Mouse (Mus musculus): ENCODE measurements around the gene Pid1. TPM values are rescaled to one million over a fixed set of nuclear protein-coding genes. Genes with fewer than 3 reads are reported as not detected.

Pid1 gene
- polyA plus RNA-seq, 1 experiment from 2014 or later: 14.0 TPM

DNA sequence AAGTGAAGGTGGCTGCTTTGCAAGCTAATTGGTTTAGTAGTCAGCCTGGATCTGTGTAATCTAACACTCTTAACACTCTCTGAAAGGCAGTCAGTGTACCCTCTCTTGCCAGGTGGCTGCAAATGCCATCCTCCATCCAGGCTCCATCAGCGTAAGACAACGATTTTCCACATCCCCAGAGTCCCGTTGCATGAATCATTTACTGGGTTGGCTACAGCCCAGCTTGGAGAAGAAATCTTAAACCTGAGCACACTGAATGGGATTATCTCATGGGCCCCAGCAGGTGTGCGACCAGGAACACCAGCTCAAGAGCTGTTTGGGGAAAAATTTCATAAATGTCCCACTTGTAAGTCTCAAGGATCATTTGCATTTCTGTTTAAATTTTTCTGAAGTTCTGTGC is 23.6 kb upstream of the Pid1 start:
- DNase-seq: no peak
- H3K4me3 ChIP-seq (replicated peaks): no peak overlapping the region
- no peaks in the 10 kb centered on the region; the same call in 1 of the 2 replicates for H3K9me3 ChIP-seq (replicated peaks)
- no peaks in the 10 kb centered on the region for H3K36me3 ChIP-seq
- H3K9ac ChIP-seq: no peak overlapping the region
- no peak for ATAC-seq (ENCODE audit: low read depth)
- no peaks in the 10 kb centered on the region for H3K27me3 ChIP-seq
- WGBS (ENCODE audit: insufficient replicate concordance): 51% methylated on average over 4 of the region's 4 CpGs
- no peak overlapping the region for H3K4me2 ChIP-seq
- no peaks in the 10 kb centered on the region for H3K4me1 ChIP-seq (replicated peaks)
- no peak overlapping the region for H3K27ac ChIP-seq

DNA sequence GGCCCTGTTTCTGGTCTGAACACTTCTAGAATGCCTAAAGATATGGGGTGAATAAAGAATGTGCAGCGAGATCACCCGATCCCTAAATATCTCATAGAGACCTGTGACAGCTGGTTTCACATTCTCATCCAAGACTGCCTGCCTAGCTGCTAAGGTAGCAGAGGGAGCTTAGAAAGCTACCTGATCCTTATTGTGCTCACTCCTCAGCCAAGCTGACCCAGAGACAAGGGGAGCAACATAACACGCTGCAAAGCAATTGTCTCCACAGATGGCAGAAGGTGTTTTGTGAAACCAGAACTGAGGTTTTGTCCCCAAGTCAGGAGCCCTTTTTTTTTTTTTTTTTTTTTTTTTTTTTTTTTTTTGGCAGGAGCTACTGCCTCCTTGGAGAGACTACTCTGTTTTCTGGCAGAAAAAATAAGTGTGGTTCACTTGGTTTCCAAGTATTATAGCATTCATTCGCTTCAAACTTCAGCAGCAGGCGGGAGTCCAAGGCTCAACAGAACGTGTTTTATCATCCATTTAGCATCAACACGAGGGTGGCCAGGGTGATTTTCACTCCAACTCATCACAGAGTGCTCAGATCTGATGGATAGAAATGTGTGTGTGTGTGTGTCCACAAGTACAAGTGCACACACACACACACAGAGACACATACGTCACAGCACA is 22.6 kb upstream of the Pid1 start:
- H3K4me2 ChIP-seq: no peak overlapping the region
- H3K36me3 ChIP-seq: no peaks in the 10 kb centered on the region
- H3K27me3 ChIP-seq: no peaks in the 10 kb centered on the region
- no peak overlapping the region for H3K9ac ChIP-seq
- H3K4me3 ChIP-seq (replicated peaks): no peak overlapping the region
- H3K9me3 ChIP-seq (replicated peaks): no peaks in the 10 kb centered on the region; the same call in 1 of the 2 replicates
- ATAC-seq (ENCODE audit: low read depth) (no peak), DNase-seq (no peak)
- 73% methylated on average over 8 of the region's 8 CpGs for WGBS (ENCODE audit: insufficient replicate concordance)
- no peak overlapping the region for H3K27ac ChIP-seq
- H3K4me1 ChIP-seq (replicated peaks): no peaks in the 10 kb centered on the region

DNA sequence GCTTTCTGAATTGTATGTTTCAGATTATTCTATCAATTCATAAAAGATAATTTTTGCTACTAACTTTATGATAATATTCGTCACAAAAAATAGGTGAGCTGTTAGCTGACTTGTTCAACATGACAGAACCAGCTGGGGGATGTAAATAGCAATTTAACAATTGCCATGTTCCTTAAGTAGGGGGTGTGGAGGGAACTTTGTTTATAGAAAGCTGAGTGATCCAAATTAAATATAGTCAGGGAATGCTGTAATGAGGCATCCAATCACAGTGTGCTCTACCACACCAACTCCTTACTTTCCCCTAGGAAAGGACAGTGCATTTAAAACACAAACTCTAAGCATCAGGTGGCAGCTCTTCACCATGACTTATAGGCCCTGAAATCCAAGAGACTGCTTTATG is 18.7 kb upstream of the Pid1 start:
- ATAC-seq (ENCODE audit: low read depth) (no peak), DNase-seq (no peak)
- Histone ChIP-seq H3K36me3 (no peaks in the 10 kb centered on the region), H3K4me3 (replicated peaks) (no peak overlapping the region), H3K4me1 (replicated peaks) (no peaks in the 10 kb centered on the region), H3K4me2 (no peak overlapping the region), H3K27ac (no peak overlapping the region), H3K9me3 (replicated peaks) (no peaks in the 10 kb centered on the region; the same call in 1 of the 2 replicates), H3K9ac (no peak overlapping the region), H3K27me3 (no peaks in the 10 kb centered on the region)
- WGBS (ENCODE audit: insufficient replicate concordance): 44% methylated on average over 1 of the region's 1 CpGs

DNA sequence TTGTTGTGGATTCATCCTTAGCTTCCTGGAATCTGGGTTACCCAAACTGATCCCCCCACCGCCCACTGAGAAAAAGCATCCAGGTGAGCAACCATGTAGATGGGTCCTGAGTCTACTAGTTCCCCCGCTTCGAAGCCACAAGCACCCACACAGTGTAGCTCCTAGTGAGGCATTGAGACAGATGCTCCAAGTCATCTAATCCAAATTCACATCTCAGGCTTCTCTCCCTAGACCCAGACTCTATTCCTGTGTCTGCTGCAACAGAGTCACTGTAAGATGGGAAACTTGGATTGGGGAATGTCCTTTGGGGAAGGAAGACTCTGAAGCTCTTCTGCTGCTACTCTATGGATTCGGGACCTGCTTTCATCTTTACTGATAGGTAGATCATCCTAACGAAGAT is 18.1 kb upstream of the Pid1 start:
- Histone ChIP-seq H3K4me2 (no peak overlapping the region), H3K4me3 (replicated peaks) (no peak overlapping the region), H3K27me3 (no peaks in the 10 kb centered on the region), H3K9me3 (replicated peaks) (no peaks in the 10 kb centered on the region; the same call in 1 of the 2 replicates), H3K27ac (no peak overlapping the region), H3K36me3 (no peaks in the 10 kb centered on the region), H3K9ac (no peak overlapping the region), H3K4me1 (replicated peaks) (no peaks in the 10 kb centered on the region)
- DNase-seq (no peak), ATAC-seq (ENCODE audit: low read depth) (no peak)
- 62% methylated on average over 5 of the region's 5 CpGs for WGBS (ENCODE audit: insufficient replicate concordance)

DNA sequence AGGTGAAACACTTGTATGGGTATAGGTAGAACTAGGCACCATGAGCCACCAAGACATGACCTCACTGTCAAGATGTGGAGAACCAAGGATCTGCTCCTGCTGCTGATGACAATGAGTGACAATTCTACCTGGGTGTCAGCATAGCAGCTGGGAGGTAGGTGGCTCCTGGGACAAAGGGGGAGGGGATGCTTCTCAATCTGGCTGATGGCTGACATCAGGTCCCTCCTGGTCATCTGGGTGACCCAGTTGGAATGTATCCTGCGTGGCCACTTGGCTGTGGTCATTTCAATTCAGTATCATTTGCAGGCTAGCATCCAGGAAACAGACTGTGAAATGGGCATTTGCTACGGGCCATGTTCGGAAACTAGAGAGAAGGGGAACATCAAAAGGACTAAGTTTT is 16.9 kb upstream of the Pid1 start:
- Histone ChIP-seq H3K4me2 (no peak overlapping the region), H3K9me3 (replicated peaks) (no peaks in the 10 kb centered on the region; the same call in 1 of the 2 replicates), H3K27me3 (no peaks in the 10 kb centered on the region), H3K27ac (no peak overlapping the region), H3K9ac (no peak overlapping the region), H3K36me3 (no peaks in the 10 kb centered on the region), H3K4me3 (replicated peaks) (no peak overlapping the region), H3K4me1 (replicated peaks) (no peaks in the 10 kb centered on the region)
- ATAC-seq (ENCODE audit: low read depth) (no peak), DNase-seq (no peak)
- WGBS (ENCODE audit: insufficient replicate concordance): 49% methylated on average over 3 of the region's 3 CpGs

DNA sequence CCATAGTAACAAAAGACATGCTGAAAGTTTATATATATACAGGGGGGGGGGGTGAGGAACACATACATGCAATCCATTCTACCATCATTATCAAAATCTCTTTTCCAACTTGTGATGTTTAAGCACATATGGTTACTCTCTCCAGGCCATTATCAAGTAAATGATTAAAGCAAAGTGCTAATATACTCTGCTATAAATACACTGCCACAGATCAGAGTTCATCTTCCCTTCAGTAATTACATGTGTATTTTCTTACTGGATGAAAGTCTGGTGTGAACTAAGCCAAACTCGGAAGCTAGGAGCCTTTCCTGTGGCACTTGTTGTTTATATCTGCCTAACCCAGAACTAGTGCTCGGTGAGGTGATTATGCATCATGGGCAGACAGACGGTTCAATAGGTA is 3.8 kb upstream of the Pid1 start:
- H3K9me3 ChIP-seq (replicated peaks): no peaks in the 10 kb centered on the region
- H3K27ac ChIP-seq: no peak overlapping the region
- 59% methylated on average over 3 of the region's 3 CpGs for WGBS (ENCODE audit: insufficient replicate concordance)

DNA sequence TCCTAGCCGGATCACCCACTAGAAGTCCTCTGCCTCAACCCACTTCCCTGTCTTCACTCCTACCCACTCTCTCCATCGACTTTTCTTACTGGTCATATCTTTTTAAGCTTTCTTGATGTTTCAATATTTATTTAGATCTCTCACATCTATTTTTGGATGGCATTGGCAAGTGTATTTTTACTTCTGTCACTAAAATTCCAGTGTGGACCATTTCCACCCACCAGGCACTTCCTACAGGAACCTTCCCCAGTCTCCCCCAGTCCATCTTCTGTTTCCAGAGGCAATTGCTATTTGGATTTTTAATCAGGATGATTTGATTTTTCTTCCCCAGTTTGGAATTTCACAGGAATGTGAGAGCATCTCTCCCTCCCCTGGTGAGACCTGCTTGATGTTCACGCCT is 2.6 kb upstream of the Pid1 start:
- Histone ChIP-seq H3K4me2 (no peak overlapping the region), H3K27ac (no peak overlapping the region), H3K4me1 (replicated peaks) (no peaks in the 10 kb centered on the region), H3K9ac (no peak overlapping the region), H3K4me3 (replicated peaks) (no peak overlapping the region), H3K27me3 (no peaks in the 10 kb centered on the region), H3K9me3 (replicated peaks) (no peaks in the 10 kb centered on the region), H3K36me3 (no peaks in the 10 kb centered on the region)
- no peak for ATAC-seq (ENCODE audit: low read depth)
- WGBS (ENCODE audit: insufficient replicate concordance): 40% methylated on average over 3 of the region's 3 CpGs
- DNase-seq: no peak

More for the DNA sequence above, 3.8 kb upstream of the Pid1 start:
- H3K4me1 ChIP-seq (replicated peaks): no peaks in the 10 kb centered on the region
- no peak overlapping the region for H3K9ac ChIP-seq
- no peak overlapping the region for H3K4me3 ChIP-seq (replicated peaks)
- ATAC-seq (ENCODE audit: low read depth): no peak
- no peak for DNase-seq
- no peaks in the 10 kb centered on the region for H3K27me3 ChIP-seq
- no peaks in the 10 kb centered on the region for H3K36me3 ChIP-seq
- no peak overlapping the region for H3K4me2 ChIP-seq

DNA sequence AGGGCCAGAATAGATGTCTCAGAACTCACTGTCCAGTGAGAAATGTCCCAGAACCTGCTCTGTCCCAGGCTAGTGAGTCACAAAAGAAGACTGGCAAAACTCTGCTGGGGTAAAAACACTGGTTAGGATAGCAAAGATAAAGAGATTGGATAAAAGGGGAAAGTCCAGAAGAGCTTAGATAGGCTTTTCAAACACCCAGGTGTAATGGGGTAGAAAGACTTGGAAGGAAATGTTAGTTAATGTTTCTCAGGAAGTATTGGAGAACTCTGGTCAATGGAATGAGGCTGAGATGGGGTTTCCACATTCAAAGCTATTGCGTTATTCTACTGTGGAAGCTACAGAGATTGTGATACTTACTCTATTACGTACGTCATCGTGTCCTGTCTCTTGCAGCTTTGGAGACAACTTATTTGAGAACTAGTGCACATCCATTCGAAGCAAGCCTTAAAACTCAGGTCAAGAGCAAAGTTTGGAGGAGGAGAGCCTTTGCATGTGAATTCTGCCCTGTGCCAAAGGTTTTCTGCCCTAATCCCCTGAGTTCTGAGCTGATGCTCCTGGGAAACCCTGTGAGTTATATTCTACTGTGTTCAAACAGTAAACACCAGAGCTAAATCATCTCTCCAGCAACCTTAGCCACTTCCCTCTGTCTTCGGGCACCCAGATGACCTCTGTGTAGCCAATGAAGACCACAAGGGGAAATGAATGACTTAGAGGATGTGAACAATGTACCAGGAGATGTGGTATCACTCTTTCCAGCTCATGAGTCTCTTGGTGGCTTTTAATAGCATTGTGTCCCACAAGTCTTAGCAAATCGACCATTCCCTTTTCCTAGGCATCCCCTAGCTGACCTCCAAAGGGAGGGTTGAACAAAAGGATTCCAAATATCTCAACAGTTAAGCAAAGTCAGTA is 1.0 kb downstream of the Pid1 start:
- DNase-seq (no peak), ATAC-seq (ENCODE audit: low read depth) (no peak)
- Histone ChIP-seq H3K9me3 (replicated peaks) (no peaks in the 10 kb centered on the region), H3K4me2 (no peak overlapping the region), H3K27me3 (no peaks in the 10 kb centered on the region), H3K9ac (no peak overlapping the region), H3K27ac (no peak overlapping the region), H3K4me1 (replicated peaks) (no peaks in the 10 kb centered on the region), H3K4me3 (replicated peaks) (no peak overlapping the region), H3K36me3 (no peaks in the 10 kb centered on the region)
- 55% methylated on average over 7 of the region's 7 CpGs for WGBS (ENCODE audit: insufficient replicate concordance)

DNA sequence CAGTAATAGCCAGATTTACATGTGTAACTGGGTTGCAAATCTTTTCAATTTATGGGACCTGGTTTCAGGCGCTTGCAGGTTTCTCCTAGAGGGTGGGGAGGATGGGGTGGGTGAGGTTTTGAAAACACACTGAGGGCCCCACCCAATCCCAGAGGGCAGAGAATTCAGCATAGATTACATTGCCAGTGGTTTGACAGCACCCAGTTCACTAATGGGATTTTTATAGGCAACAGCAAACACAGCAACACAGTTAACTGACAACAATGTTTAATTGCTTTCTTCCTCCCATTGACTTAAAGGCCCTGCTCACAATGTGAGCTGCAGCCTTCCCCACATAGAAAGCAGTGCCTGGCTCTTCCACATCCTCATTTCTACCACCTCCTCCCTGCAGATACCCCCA is 1.8 kb downstream of the Pid1 start:
- Histone ChIP-seq H3K36me3 (no peaks in the 10 kb centered on the region), H3K27me3 (no peaks in the 10 kb centered on the region), H3K4me2 (no peak overlapping the region), H3K4me1 (replicated peaks) (no peaks in the 10 kb centered on the region), H3K27ac (no peak overlapping the region), H3K4me3 (replicated peaks) (no peak overlapping the region), H3K9ac (no peak overlapping the region), H3K9me3 (replicated peaks) (no peaks in the 10 kb centered on the region)
- DNase-seq (no peak), ATAC-seq (ENCODE audit: low read depth) (no peak)
- 61% methylated on average over 1 of the region's 1 CpGs for WGBS (ENCODE audit: insufficient replicate concordance)

DNA sequence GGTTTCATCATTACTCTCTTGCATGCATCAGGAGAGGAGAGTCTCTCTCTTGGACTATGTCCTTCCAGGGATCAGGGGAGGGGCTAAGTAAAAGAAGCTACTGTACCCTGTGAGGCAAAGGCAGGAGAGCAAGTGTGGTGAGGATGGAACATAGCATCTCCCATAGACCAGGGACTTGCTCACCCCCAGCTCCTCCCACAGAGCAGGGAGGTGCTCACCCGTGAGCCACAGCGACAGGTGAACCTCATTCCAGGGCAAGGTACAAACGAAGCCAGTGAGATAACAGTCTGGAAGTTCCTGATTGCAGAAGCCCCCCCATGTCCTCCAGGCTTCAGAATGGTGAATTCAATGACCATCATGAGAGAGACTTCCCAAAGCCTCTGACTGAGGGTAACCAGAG is 2.6 kb downstream of the Pid1 start:
- no peak overlapping the region for H3K4me2 ChIP-seq
- no peak for DNase-seq
- 37% methylated on average over 3 of the region's 3 CpGs for WGBS (ENCODE audit: insufficient replicate concordance)
- no peaks in the 10 kb centered on the region for H3K9me3 ChIP-seq (replicated peaks)
- no peak overlapping the region for H3K4me3 ChIP-seq (replicated peaks)
- no peak overlapping the region for H3K9ac ChIP-seq
- no peak for ATAC-seq (ENCODE audit: low read depth)
- no peaks in the 10 kb centered on the region for H3K27me3 ChIP-seq
- no peaks in the 10 kb centered on the region for H3K4me1 ChIP-seq (replicated peaks)
- H3K36me3 ChIP-seq: no peaks in the 10 kb centered on the region
- no peak overlapping the region for H3K27ac ChIP-seq

DNA sequence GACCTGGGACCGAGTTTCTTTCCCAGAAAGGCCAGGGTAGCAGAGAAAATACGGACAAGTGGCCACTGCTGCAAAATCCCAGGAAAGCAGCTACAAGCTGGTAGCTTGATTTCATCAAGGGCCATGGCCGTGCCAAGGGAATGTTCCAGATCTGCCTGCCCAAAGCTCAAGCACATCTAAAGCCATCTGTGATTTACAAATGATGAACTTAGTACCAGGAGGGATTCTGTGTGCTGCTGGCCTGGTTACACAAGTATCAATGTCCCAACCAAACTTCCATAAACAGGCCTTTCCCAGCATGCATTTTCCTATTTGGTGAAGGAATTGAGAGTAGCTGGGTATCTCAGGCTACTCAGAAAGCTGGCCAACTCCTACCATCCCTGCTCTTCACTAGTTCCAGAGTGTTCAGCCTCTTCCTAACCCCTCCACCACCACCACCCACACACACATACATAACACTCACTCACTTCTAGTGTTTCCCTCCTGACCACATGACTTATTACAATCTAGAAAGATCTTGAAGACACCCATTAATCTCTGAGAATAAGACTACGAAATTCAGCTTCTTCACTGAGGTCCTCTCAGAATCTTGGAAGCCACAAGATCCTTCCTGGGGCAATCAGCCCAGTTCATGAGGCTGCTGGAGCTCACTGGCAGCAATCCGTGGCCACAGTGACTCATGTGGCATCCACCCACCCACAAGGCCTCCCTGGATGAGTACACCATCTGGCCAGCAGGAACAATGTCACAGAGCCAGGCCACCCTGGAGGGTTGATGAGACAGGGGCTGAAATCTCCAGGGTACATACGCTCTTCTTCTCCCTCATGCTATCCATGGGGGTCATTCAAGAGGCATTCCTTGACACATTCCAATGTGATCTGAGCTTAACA is 4.1 kb downstream of the Pid1 start:
- Histone ChIP-seq H3K27ac (no peak overlapping the region), H3K9ac (no peak overlapping the region), H3K9me3 (replicated peaks) (no peaks in the 10 kb centered on the region), H3K4me2 (no peak overlapping the region), H3K27me3 (no peaks in the 10 kb centered on the region), H3K4me3 (replicated peaks) (no peak overlapping the region), H3K36me3 (no peaks in the 10 kb centered on the region), H3K4me1 (replicated peaks) (no peaks in the 10 kb centered on the region)
- WGBS (ENCODE audit: insufficient replicate concordance): 52% methylated on average over 6 of the region's 6 CpGs
- no peak for DNase-seq
- no peak for ATAC-seq (ENCODE audit: low read depth)
